Mouse (Mus musculus): ENCODE results near the gene Galm.
"Not testable (repeated sequence)": the region's sequence is repeated elsewhere in the genome, so short reads cannot be mapped to it uniquely, and the experiment has no call there.

Gene Galm

GRCm38 (mm10) chr17:80206671-80207581, 79.7 kb downstream of the Galm start, which contains the start of the genes Srsf7 and Ttc39d:
Gene Srsf7, minus strand, starts transcription at chr17:80207307.
Gene Ttc39d, plus strand, starts transcription at chr17:80207460.
- peak; percentile 99 for DNase-seq (ENCODE audit: low read depth, low spot score)

- not testable (repeated sequence) for DNase-seq (ENCODE audit: low read depth, low spot score)
Measured at GRCm38 (mm10) chr17:80213998-80214397, 86.7 kb downstream of the Galm start.

- no peak for DNase-seq (ENCODE audit: low read depth, low spot score)
Measured at GRCm38 (mm10) chr17:80220131-80220530, 92.9 kb downstream of the Galm start.

- no peak for DNase-seq (ENCODE audit: low read depth, low spot score)
Measured at GRCm38 (mm10) chr17:80221202-80221601, 93.9 kb downstream of the Galm start.

GRCm38 (mm10) chr17:80221890-80222628, 94.8 kb downstream of the Galm start:
- peak; percentile 47 for DNase-seq (ENCODE audit: low read depth, low spot score)

GRCm38 (mm10) chr17:80223829-80224228, 96.6 kb downstream of the Galm start:
- no peak for DNase-seq (ENCODE audit: low read depth, low spot score)

- peak; percentile 94 for DNase-seq (ENCODE audit: low read depth, low spot score)
Measured at GRCm38 (mm10) chr17:80224326-80225116, 97.2 kb downstream of the Galm start, which contains the start of gene Gemin6. Gene Gemin6, plus strand, starts transcription at chr17:80224441.

GRCm38 (mm10) chr17:80225142-80225541, 97.9 kb downstream of the Galm start:
- peak; percentile 34 for DNase-seq (ENCODE audit: low read depth, low spot score)

GRCm38 (mm10) chr17:80229396-80229795, 102.1 kb downstream of the Galm start:
- DNase-seq (ENCODE audit: low read depth, low spot score) = no peak

DNA sequence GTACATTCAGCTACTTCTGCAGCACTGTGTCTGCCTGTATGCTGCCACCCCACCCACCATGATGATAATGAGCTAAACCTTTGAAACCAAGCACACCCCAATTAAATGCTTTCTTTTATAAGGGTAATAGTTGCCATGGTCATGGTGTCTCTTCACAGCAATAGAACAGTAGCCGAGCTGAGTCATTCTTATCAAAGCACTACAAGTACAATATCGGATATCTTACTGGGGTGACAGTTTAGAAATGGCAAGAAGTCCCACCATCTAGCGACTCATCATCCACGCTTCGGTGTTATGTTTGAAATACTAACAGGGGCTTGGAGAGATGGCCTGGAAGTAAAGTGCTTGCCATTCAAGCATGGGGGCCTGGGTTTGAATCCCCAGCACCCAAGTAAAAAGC, 106.6 kb downstream of the Galm start:
- no peak for DNase-seq (ENCODE audit: low read depth, low spot score)

DNA sequence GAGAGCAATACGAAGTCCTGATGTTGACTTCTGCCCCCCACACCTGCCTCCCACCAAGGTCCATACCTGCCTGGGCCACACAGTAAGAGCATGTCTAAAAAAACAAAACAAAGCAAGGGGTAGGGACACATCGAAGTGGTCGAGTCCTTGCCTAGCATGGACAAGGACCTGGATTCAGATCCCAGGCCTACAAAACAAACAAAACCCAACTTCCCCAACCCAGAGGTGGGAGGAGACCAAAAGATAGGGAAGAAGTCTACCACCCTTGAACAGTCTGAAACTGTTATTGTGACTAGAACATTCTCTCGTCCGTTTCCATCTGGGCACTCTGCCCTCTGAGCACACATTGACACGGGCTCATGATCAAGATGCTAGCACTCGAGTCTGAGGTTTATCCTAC, 107.1 kb downstream of the Galm start:
- DNase-seq (ENCODE audit: low read depth, low spot score) = no peak
